8 mouse cellular contexts compared by ENCODE assay signal in genomic region chr5:45668831-45669230, GRCm38 (mm10). TPM values are rescaled to one million over a fixed set of nuclear protein-coding genes. Genes with fewer than 3 reads are reported as not detected.
DNase-seq lines count a peak whose midpoint lies in the region; ATAC-seq and TF ChIP-seq lines count a peak whose summit lies in the region.

No protein-coding gene starts in this region.

- no peak for TF ChIP-seq RAD21 in CH12.LX (IDR thresholded peaks at IDR 0.05; ENCODE audit: low read depth, low read length)

- no peak for DNase-seq in heart, adult 2 months
- DNase-seq in heart, postnatal 10 days: no peak
- DNase-seq in CH12.LX (ENCODE audit: extremely low read depth): no peak
- peak; percentile 4 for DNase-seq in cerebellum, adult 9-11 months
- peak; percentile 38 for DNase-seq in hindbrain, embryonic 11.5 days (ENCODE audit: low spot score)
- DNase-seq in mesoderm, embryonic 11.5 days (ENCODE audit: low read depth, low spot score): peak; percentile 20
- DNase-seq in spleen, adult 18-20 months: no peak
- no peak for DNase-seq in urinary bladder, postnatal 14 days (ENCODE audit: low spot score)

- no peak for TF ChIP-seq CTCF in heart, adult 2 months (IDR thresholded peaks at IDR 0.05)
- no peak for TF ChIP-seq CTCF in CH12.LX (conservative IDR thresholded peaks at IDR 0.05 in 1 of 2, IDR thresholded peaks at IDR 0.05 in 1 of 2; ENCODE audit: low read depth in 2 of 2, low read length in 2 of 2)

- H3K4me3 ChIP-seq in heart, adult 2 months: peak overlapping the region; percentile 88
- H3K4me3 ChIP-seq in CH12.LX (replicated peaks in 1 of 3; ENCODE audit: low read depth in 2 of 3, low read length in 2 of 3, poor library complexity in 1 of 3): peak overlapping the region; percentile 87 to 90 (median 89)
- peak overlapping the region; percentile 80 for H3K4me3 ChIP-seq in hindbrain, embryonic 11.5 days (ENCODE audit: low read depth, low read length)

- TF ChIP-seq POLR2A in heart, adult 2 months (IDR thresholded peaks at IDR 0.05; ENCODE audit: insufficient read depth, low read depth, low read length): no peak
- no peak for TF ChIP-seq POLR2A in CH12.LX (IDR thresholded peaks at IDR 0.05; ENCODE audit: low read depth, low read length)

- peaks cover 3% of the 10 kb centered on the region for H3K4me1 ChIP-seq in heart, adult 2 months (ENCODE audit: control insufficient read depth, insufficient read depth, low read length)
- peaks cover 0 to 14% of the 10 kb centered on the region in 2 experiments; a peak in 1 of 4 replicates for H3K4me1 ChIP-seq in CH12.LX (ENCODE audit: control insufficient read depth in 1 of 2, insufficient read depth in 2 of 2)
- peaks cover 3% of the 10 kb centered on the region; the same call in 1 of the 2 replicates for H3K4me1 ChIP-seq in hindbrain, embryonic 11.5 days (replicated peaks; ENCODE audit: control insufficient read depth, insufficient read depth, low read length)

- peak; percentile 5 for ATAC-seq in hindbrain, embryonic 11.5 days (ENCODE audit: low FRiP score)

- 0% methylated on average over 3 of the region's 3 CpGs for WGBS in heart, adult 2 months
- WGBS in hindbrain, embryonic 11.5 days: 6% methylated on average over 3 of the region's 3 CpGs

- no peaks in the 10 kb centered on the region for H3K27me3 ChIP-seq in heart, adult 2 months (ENCODE audit: control insufficient read depth, insufficient read depth, low read length)
- H3K27me3 ChIP-seq in CH12.LX (replicated peaks): no peaks in the 10 kb centered on the region
- H3K27me3 ChIP-seq in hindbrain, embryonic 11.5 days (ENCODE audit: control insufficient read depth, insufficient read depth, low read length): no peaks in the 10 kb centered on the region

- intact Hi-C loops in heart, adult 2 months (cut with DNase I): loop anchor here (1.0 to 10.0 kb wide), 5 partner anchors 134 to 1384 kb away; partner anchors contain the start of genes Lcorl and Med28
- intact Hi-C loops in heart, postnatal 10 days (cut with DNase I): loop anchor here (1.0 to 5.0 kb wide), 4 partner anchors 134 to 678 kb away; partner anchors contain the start of gene Med28

- H3K36me3 ChIP-seq in heart, adult 2 months (ENCODE audit: control insufficient read depth, insufficient read depth, low read length): peaks cover 3% of the 10 kb centered on the region; the same call in 1 of the 2 replicates
- H3K36me3 ChIP-seq in CH12.LX (replicated peaks in 1 of 2; ENCODE audit: control insufficient read depth in 1 of 2, insufficient read depth in 1 of 2, low read length in 1 of 2): peaks cover 0 to 8% of the 10 kb centered on the region in 2 experiments
- no peaks in the 10 kb centered on the region for H3K36me3 ChIP-seq in hindbrain, embryonic 11.5 days (ENCODE audit: control insufficient read depth, insufficient read depth, low read length)

- H3K9me3 ChIP-seq in CH12.LX (replicated peaks; ENCODE audit: low read length): no peaks in the 10 kb centered on the region
- no peaks in the 10 kb centered on the region for H3K9me3 ChIP-seq in hindbrain, embryonic 11.5 days (ENCODE audit: control insufficient read depth, low read length)

- dilution Hi-C loops in CH12.LX (cut with MboI; ENCODE audit: extremely low pct_ligation_motif_present, extremely low pct_unique_long_range_greater_than_20kb, low sequenced_read_pairs): no loop called here

- H3K79me2 ChIP-seq in heart, adult 2 months (replicated peaks; ENCODE audit: control insufficient read depth, insufficient read depth, low read length): no peaks in the 10 kb centered on the region
- peaks cover 22% of the 10 kb centered on the region for H3K79me2 ChIP-seq in CH12.LX (replicated peaks; ENCODE audit: control insufficient read depth, extremely low read depth, insufficient read depth, poor library complexity, severe bottlenecking)

- in situ Hi-C loops in CH12.LX (cut with MboI; ENCODE audit: low pct_ligation_motif_present, low pct_unique_long_range_greater_than_20kb, low sequenced_read_pairs): loop anchor here (5.0 to 10.0 kb wide), 2 partner anchors 137 to 194 kb away; no protein-coding TSS in a partner anchor

- TF ChIP-seq EP300 in heart, adult 2 months (IDR thresholded peaks at IDR 0.05; ENCODE audit: insufficient read depth, low read depth, low read length): no peak
- no peak for TF ChIP-seq EP300 in CH12.LX (IDR thresholded peaks at IDR 0.05; ENCODE audit: low read length)

- peak overlapping the region; percentile 9 for H3K9ac ChIP-seq in heart, adult 2 months (ENCODE audit: low read depth, low read length)
- H3K9ac ChIP-seq in CH12.LX (ENCODE audit: insufficient read depth, low read depth): peak overlapping the region; percentile 92
- peak overlapping the region; percentile 59 for H3K9ac ChIP-seq in hindbrain, embryonic 11.5 days (ENCODE audit: low read depth, low read length)

- H3K27ac ChIP-seq in heart, adult 2 months: peak overlapping the region; percentile 65
- H3K27ac ChIP-seq in CH12.LX (ENCODE audit: insufficient read depth, low read depth): no peak overlapping the region
- H3K27ac ChIP-seq in hindbrain, embryonic 11.5 days (ENCODE audit: low read depth, low read length): 0 out of 2 replicates have a peak overlapping the region, but pooled peaks have one; percentile 43

- H3K4me2 ChIP-seq in CH12.LX (ENCODE audit: insufficient read depth, low read depth, poor library complexity, severe bottlenecking): peak overlapping the region; percentile 98
- peak overlapping the region; percentile 57 for H3K4me2 ChIP-seq in hindbrain, embryonic 11.5 days (replicated peaks; ENCODE audit: low read depth, low read length)

TF ChIP-seq in CH12.LX, 34 proteins besides CTCF, POLR2A, EP300 and RAD21:
- TF ChIP-seq NRF1 (IDR thresholded peaks at IDR 0.05; ENCODE audit: low read depth, low read length) (no peak), ZMIZ1 (IDR thresholded peaks at IDR 0.05; ENCODE audit: low read depth, low read length) (no peak), KAT2A (IDR thresholded peaks at IDR 0.05; ENCODE audit: insufficient replicate concordance, low read length) (no peak), ELF1 (IDR thresholded peaks at IDR 0.05; ENCODE audit: low read depth, low read length) (no peak), E2F4 (IDR thresholded peaks at IDR 0.05; ENCODE audit: insufficient replicate concordance, low read depth, low read length) (no peak), CHD2 (IDR thresholded peaks at IDR 0.05; ENCODE audit: low read length) (no peak; the same call in 1 of the 2 replicates), MXI1 (IDR thresholded peaks at IDR 0.05; ENCODE audit: low read depth, low read length) (no peak), SIN3A (IDR thresholded peaks at IDR 0.05; ENCODE audit: low read length) (0 out of 2 replicates have a peak, but pooled peaks have one; percentile 11), MAZ (IDR thresholded peaks at IDR 0.05; ENCODE audit: low read depth, low read length) (0 out of 2 replicates have a peak, but pooled peaks have one; percentile 6), IRF4 (IDR thresholded peaks at IDR 0.05; ENCODE audit: low read depth, low read length) (no peak), ZC3H11A (IDR thresholded peaks at IDR 0.05; ENCODE audit: low read depth, low read length) (no peak), JUND (conservative IDR thresholded peaks at IDR 0.05; ENCODE audit: low read depth, low read length) (no peak), BHLHE40 (IDR thresholded peaks at IDR 0.05; ENCODE audit: low read depth, low read length) (0 out of 2 replicates have a peak, but pooled peaks have one; percentile 5)

RNA-seq across cellular contexts. Expression of gene Ncapg, which starts 0.9 kb away (rescaled TPM):
- total RNA-seq in heart, adult 2 months (2021): under 1 TPM; 0.10 to 0.16 TPM
- 0.06 TPM in 2 replicates for polyA plus RNA-seq in heart, adult 2 months (2012; rRNA removed)
- 1 to 10 TPM; 6.7 to 7.1 TPM for total RNA-seq in heart, postnatal 10 days (2021)
- total RNA-seq in CH12.LX (2012; rRNA removed) (58.9 and 63.9 TPM in 2 replicates), CH12.LX (2014; rRNA removed) (95.5 and 113 TPM in 2 replicates)
- polyA plus RNA-seq in CH12.LX (2012; ENCODE audit: insufficient read length, low read depth): 66.7 and 69.6 TPM in 2 replicates
- 63.9 and 75.4 TPM in 2 replicates for polyA plus RNA-seq in hindbrain, embryonic 11.5 days (2014; fragmentation: Nextera tagmentation; extraction: Ambion mirVana)

RNA-seq across cellular contexts. Expression of gene Fam184b, which starts 29.4 kb away (rescaled TPM):
- under 1 TPM in 1 of 2 experiments, not detected in 1; 0.07 TPM for total RNA-seq in heart, adult 2 months (2021)
- not detected in 2 replicates for polyA plus RNA-seq in heart, adult 2 months (2012; rRNA removed)
- total RNA-seq in heart, postnatal 10 days (2021): under 1 TPM; 0.10 to 0.12 TPM
- total RNA-seq in CH12.LX (2012; rRNA removed): 0.04 TPM in 1 of 2 replicates, not detected in the other
- total RNA-seq in CH12.LX (2014; rRNA removed): not detected in 2 replicates
- 0.10 TPM in 1 of 2 replicates, not detected in the other for polyA plus RNA-seq in CH12.LX (2012; ENCODE audit: insufficient read length, low read depth)
- 0.81 and 0.91 TPM in 2 replicates for polyA plus RNA-seq in hindbrain, embryonic 11.5 days (2014; fragmentation: Nextera tagmentation; extraction: Ambion mirVana)

Comparison
In these comparisons a context has a peak if more than half of its experiments do, and no peak if none do; other contexts are left out.
1. DNase-seq: peak in cerebellum, adult 9-11 months (single experiment), hindbrain, embryonic 11.5 days (single experiment) and mesoderm, embryonic 11.5 days (single experiment); none in heart, adult 2 months (0 of 2), heart, postnatal 10 days (0 of 2), CH12.LX (single experiment), spleen, adult 18-20 months (0 of 2) and urinary bladder, postnatal 14 days (single experiment).
2. H3K9ac ChIP-seq: peak in every context shown above with its lines; median percentile 92 in CH12.LX; 59 in hindbrain, embryonic 11.5 days; 9 in heart, adult 2 months.
3. RNA of gene Ncapg, which starts 0.9 kb away (total RNA-seq): 58.9 to 113 TPM in CH12.LX; 6.7 to 7.1 TPM in heart, postnatal 10 days and 0.10 to 0.16 TPM in heart, adult 2 months; every median in the first group is over 4 times any median in the second.
4. Peak in every context shown above with its lines, with median percentiles within 50 percentile points of each other: H3K4me3 ChIP-seq.